Mouse (Mus musculus) T-helper 1 cell (primary cell): Measurements from ENCODE around the gene Zfp239.

ENCODE experiments used
- in situ Hi-C: fragments of 300-600 bp; cut with MboI, MseI; formaldehyde crosslinking; loops from one replicate; pipeline ENCODE4 v1.15.1; 2025; ENCODE audit warnings: high pct_unique_total_duplicates

The Zfp239 gene

DNA sequence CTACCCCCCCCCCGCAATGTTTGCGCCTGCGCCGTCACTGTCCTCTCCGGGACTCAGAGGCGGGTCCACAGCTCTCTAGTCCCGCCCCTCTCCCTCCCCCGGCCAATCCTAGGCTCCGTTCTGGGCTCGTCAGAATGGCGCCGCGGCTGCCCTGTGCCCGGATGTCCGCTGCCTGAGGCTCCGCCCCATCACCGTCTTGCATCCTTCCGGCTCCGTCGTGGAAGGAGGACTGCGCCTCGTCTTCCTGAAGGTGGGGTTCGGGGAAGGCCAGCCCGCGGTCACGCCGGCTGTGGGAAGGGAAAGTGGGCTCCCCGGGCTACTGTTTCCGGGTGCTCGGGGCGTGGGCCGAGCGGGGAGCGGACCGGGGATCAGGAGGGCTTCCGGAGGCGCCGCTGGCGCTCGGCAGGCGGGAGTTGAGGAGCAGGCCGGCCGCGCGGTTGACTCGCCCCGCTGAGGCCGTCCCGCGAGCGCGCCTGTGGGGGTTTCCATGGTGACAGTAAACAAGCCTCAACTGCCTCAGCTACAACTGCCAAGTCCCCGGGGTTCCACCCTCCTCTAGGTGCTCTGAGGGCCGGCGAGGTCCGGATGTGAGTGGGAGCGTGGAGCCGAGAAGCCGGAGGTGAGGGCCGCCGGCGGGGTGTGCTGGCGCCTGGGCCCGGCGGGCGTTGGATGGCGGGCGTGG, 44.8 kb downstream of the Zfp239 start:
- in situ Hi-C loops = loop anchor here (10.0 kb wide), 1 partner anchor 1478 kb away; no protein-coding TSS in a partner anchor

- in situ Hi-C loops = loop anchor here (10.0 kb wide), 1 partner anchor 1477 kb away; no protein-coding TSS in a partner anchor
These were observed 45.5 kb downstream of the Zfp239 start for GRCm38 (mm10) chr6:117907301-117907978.

- in situ Hi-C loops = loop anchor here (10.0 kb wide), 1 partner anchor 1477 kb away; no protein-coding TSS in a partner anchor
These were observed 46.1 kb downstream of the Zfp239 start for GRCm38 (mm10) chr6:117907979-117908355.

GRCm38 (mm10) chr6:117908424-117908900, 46.6 kb downstream of the Zfp239 start:
- in situ Hi-C loops = loop anchor here (10.0 kb wide), 1 partner anchor 1476 kb away; no protein-coding TSS in a partner anchor

GRCm38 (mm10) chr6:117910120-117910661, 48.3 kb downstream of the Zfp239 start:
- in situ Hi-C loops = no loop called here

GRCm38 (mm10) chr6:117914541-117914940, 52.6 kb downstream of the Zfp239 start:
- in situ Hi-C loops = no loop called here

DNA sequence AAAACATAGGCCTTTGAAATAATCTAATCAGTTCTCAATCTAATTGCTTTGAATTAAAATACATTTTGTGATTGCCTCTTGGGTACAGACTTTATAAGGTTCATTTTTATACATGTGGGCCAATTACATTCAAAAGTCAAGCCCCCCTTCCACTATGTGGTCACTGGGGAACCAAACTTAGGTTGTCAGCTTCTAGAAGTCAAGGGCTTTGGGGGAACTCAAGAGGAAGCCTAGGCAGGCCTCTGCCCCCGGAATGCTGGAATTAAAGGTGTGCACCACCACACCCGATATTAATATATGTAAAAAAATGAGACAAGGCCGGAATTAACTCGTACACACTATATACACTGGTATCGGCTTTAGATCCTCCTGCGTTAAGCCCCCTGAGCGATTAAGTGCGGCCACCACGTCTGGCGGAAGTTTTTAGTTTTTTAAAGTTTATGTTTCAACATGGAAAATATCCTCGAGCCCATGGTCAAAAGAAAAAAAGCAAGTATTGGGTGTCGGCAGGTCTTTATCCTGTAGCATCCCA, 54.4 kb downstream of the Zfp239 start:
- in situ Hi-C loops = loop anchor here (5.0 kb wide), 1 partner anchor 54 kb away; the partner anchor contains the start of gene Zfp239

DNA sequence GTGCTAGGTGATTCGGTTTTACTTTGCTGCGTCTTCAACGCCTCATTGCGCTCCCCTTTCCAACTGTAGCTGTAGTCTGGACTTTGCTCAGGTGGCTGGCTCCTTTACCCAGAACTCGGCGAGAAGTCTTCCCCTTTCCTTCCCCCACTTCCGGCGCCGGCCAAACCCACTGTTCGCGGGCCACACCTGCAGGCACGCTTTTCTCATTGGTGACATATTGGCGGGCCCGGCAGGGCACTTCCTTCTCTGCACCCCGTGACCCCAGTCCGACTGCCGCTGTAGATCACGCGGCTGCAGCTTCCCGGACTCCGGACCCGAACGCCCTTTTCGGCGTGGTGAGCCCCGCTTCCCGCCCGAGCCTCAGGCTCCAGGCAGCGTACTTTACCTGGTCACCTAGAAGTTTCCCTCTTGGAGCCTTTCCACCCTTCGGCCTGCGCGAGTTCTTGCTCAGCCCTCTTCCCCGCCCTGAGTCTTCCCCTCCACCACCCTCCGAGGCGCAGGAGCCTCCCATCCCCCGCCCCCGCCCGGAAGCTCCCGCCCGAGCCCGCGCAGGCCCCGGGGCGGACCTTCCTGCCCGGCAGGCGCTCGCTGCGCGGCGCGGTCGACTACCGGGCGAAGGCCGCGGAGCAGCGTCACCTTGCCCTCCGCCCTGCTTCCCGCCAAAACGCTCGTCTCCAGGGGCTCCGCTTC, 55.0 kb downstream of the Zfp239 start:
- in situ Hi-C loops = loop anchor here (5.0 kb wide), 1 partner anchor 55 kb away; the partner anchor contains the start of gene Zfp239

- in situ Hi-C loops = loop anchor here (5.0 kb wide), 1 partner anchor 55 kb away; the partner anchor contains the start of gene Zfp239
These were observed 55.7 kb downstream of the Zfp239 start for GRCm38 (mm10) chr6:117917576-117917975.

- in situ Hi-C loops = loop anchor here (5.0 kb wide), 1 partner anchor 56 kb away; the partner anchor contains the start of gene Zfp239
These were observed 56.1 kb downstream of the Zfp239 start for GRCm38 (mm10) chr6:117918043-117918442.

DNA sequence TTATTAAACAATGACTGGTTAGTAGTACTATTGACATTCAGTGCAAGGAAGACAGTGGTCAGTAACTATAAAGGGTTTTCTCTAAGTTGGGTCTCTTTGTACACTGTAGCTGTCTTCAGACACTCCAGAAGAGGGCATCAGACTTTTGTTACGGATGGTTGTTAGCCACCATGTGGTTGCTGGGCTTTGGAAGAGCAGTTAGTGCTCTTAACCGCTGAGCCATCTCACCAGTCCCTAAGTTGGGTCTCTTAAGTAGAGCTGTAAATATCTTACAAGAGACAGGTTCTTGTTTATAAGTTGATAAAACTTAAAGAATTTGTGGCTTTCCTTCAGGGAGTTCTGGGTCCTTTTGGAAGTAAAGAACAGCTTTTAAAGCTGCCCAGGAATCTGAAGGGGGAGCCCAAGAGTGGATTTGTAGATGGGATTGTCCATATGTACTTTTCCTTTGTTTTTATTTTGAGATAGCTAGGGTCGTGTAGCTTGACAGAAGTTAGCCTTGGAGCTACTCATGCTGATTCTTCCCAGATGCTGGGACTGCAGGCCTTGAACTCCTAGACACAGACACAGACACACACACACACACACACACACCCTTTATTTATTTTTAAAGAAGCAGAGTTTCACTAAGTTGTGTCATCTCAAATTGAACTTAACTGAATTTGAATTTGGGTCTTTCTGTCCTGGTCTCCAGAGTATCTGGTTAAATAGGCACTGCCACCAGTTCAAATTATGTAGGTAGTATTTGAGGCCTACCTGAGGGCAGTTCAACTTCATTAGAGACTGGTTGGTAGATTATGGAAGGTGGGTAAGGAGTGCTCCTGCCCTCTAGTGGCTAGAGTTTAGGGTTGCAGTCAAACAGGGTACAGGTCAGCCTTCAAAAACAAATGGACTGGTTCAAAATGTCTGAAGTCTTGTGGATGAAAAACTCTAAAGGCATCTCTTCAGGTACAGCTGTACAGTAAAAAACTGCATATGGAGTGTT, 59.0 kb downstream of the Zfp239 start:
- in situ Hi-C loops = loop anchor here (10.0 kb wide), 1 partner anchor 76 kb away; the partner anchor contains the start of gene Zfp637

- in situ Hi-C loops = loop anchor here (10.0 kb wide), 1 partner anchor 77 kb away; the partner anchor contains the start of gene Zfp637
These were observed 60.1 kb downstream of the Zfp239 start for GRCm38 (mm10) chr6:117922041-117922440.
